Mouse (Mus musculus) CH12.LX (cell line): ENCODE measurements at regions not wholly inside any gene's neighbourhood (a gene's known extent, or its start where the extent isn't known, plus 50 kb on each side); places are given as distances from the start of the nearest gene placed in this dataset.

Source experiments
- DNase-seq: peaks from one replicate; pipeline ENCODE4 v3.0.0-alpha.2; 2013; ENCODE audit errors: extremely low read depth
- H3K27ac ChIP-seq: 2 replicates; pipeline ENCODE4 v1.5.1; 2012; ENCODE audit warnings: low read depth, mild to moderate bottlenecking, control low read depth, moderate library complexity; ENCODE audit not compliant: insufficient read depth
- H3K27me3 ChIP-seq: replicated peaks from 2 replicates; pipeline ENCODE3; 2012; ENCODE audit warnings: inconsistent platforms
- H3K36me3 ChIP-seq, 2 experiments: replicated peaks in 1 of 2; 2 replicates each; pipeline versions ENCODE3 to v1.6.1; 2012; ENCODE audit warnings: inconsistent platforms in 1 of 2, low read length in 1 of 2, mild to moderate bottlenecking in 1 of 2, mixed read lengths in 1 of 2, moderate library complexity in 1 of 2; ENCODE audit not compliant: control insufficient read depth in 1 of 2, insufficient read depth in 1 of 2
- H3K4me1 ChIP-seq, 2 experiments: 2 replicates each; pipeline ENCODE4 v1.6.1; 2012; ENCODE audit warnings: inconsistent platforms in 1 of 2, moderate library complexity in 1 of 2; ENCODE audit not compliant: insufficient read depth in 2 of 2, control insufficient read depth in 1 of 2
- H3K4me2 ChIP-seq: 2 replicates; pipeline ENCODE4 v1.6.1; 2012; ENCODE audit warnings: low read depth, mild to moderate bottlenecking, control low read depth; ENCODE audit not compliant: poor library complexity, insufficient read depth, severe bottlenecking
- H3K4me3 ChIP-seq, 3 experiments: fragments of 150-350 bp in 1 of 3; sonication (generic) in 1 of 3; replicated peaks in 1 of 3; 2 replicates each; pipeline versions ENCODE3 to v1.5.1; 2011 to 2012; ENCODE audit warnings: low read depth in 2 of 3, low read length in 2 of 3, mild to moderate bottlenecking in 2 of 3, moderate library complexity in 2 of 3, control low read depth in 1 of 3, improper control_type of control experiment in 1 of 3, inconsistent platforms in 1 of 3, mixed read lengths in 1 of 3; ENCODE audit not compliant: poor library complexity in 1 of 3
- H3K79me2 ChIP-seq: replicated peaks from 2 replicates; pipeline ENCODE4 v1.6.1; 2012; ENCODE audit warnings: mild to moderate bottlenecking, moderate library complexity; ENCODE audit not compliant: control insufficient read depth, poor library complexity, insufficient read depth, severe bottlenecking; ENCODE audit errors: extremely low read depth
- H3K9ac ChIP-seq: 2 replicates; pipeline ENCODE4 v1.6.1; 2012; ENCODE audit warnings: low read depth, mild to moderate bottlenecking, control low read depth, moderate library complexity; ENCODE audit not compliant: insufficient read depth
- H3K9me3 ChIP-seq: replicated peaks from 2 replicates; pipeline ENCODE3; 2012; ENCODE audit warnings: low read length, inconsistent platforms, mixed read lengths
- BHLHE40 ChIP-seq: IDR thresholded peaks from 2 replicates; pipeline ENCODE4 v1.6.1; 2011; ENCODE audit warnings: mild to moderate bottlenecking, low read depth, low read length, improper control_type of control experiment
- E2F4 ChIP-seq: IDR thresholded peaks from 2 replicates; pipeline ENCODE4 v1.6.1; 2011; ENCODE audit warnings: low read depth, low read length, improper control_type of control experiment; ENCODE audit not compliant: insufficient replicate concordance
- ELF1 ChIP-seq: IDR thresholded peaks from 2 replicates; pipeline ENCODE4 v1.6.1; 2014; ENCODE audit warnings: low read depth, mild to moderate bottlenecking, inconsistent platforms, low read length, improper control_type of control experiment
- EP300 ChIP-seq: IDR thresholded peaks from 2 replicates; pipeline ENCODE4 v1.6.1; 2011; ENCODE audit warnings: low read length, improper control_type of control experiment
- GABPA ChIP-seq: IDR thresholded peaks from 2 replicates; pipeline ENCODE4 v1.6.1; 2012; ENCODE audit warnings: low read depth, low read length, improper control_type of control experiment, inconsistent platforms; ENCODE audit not compliant: insufficient replicate concordance
- HCFC1 ChIP-seq: IDR thresholded peaks from 2 replicates; pipeline ENCODE4 v1.6.1; 2012; ENCODE audit warnings: low read depth, mild to moderate bottlenecking, inconsistent platforms, low read length, improper control_type of control experiment
- MAFK ChIP-seq: IDR thresholded peaks from 2 replicates; pipeline ENCODE4 v1.6.1; 2011; ENCODE audit warnings: low read length, improper control_type of control experiment; ENCODE audit not compliant: insufficient replicate concordance
- MAX ChIP-seq: IDR thresholded peaks from 2 replicates; pipeline ENCODE4 v1.6.1; 2011; ENCODE audit warnings: low read length, improper control_type of control experiment
- MAZ ChIP-seq: IDR thresholded peaks from 2 replicates; pipeline ENCODE4 v1.6.1; 2012; ENCODE audit warnings: low read depth, mild to moderate bottlenecking, inconsistent platforms, low read length, improper control_type of control experiment, moderate library complexity
- NRF1 ChIP-seq: IDR thresholded peaks from 2 replicates; pipeline ENCODE4 v1.6.1; 2014; ENCODE audit warnings: low read depth, mild to moderate bottlenecking, inconsistent platforms, low read length, improper control_type of control experiment, moderate library complexity
- PAX5 ChIP-seq: IDR thresholded peaks from 2 replicates; pipeline ENCODE4 v1.6.1; 2012; ENCODE audit warnings: low read length, inconsistent platforms, mixed read lengths
- RCOR1 ChIP-seq: conservative IDR thresholded peaks from 2 replicates; pipeline ENCODE4 v1.6.1; 2012; ENCODE audit warnings: low read depth, mild to moderate bottlenecking, inconsistent platforms, low read length, improper control_type of control experiment
- SIN3A ChIP-seq: IDR thresholded peaks from 2 replicates; pipeline ENCODE4 v1.6.1; 2012; ENCODE audit warnings: low read length, improper control_type of control experiment, inconsistent platforms
- SMC3 ChIP-seq: IDR thresholded peaks from 2 replicates; pipeline ENCODE4 v1.6.1; 2011; ENCODE audit warnings: low read depth, low read length, improper control_type of control experiment
- TBP ChIP-seq: conservative IDR thresholded peaks from 2 replicates; pipeline ENCODE4 v1.6.1; 2011; ENCODE audit warnings: low read depth, low read length, improper control_type of control experiment
- USF1 ChIP-seq: IDR thresholded peaks from 2 replicates; pipeline ENCODE4 v1.6.1; 2014; ENCODE audit warnings: low read depth, mild to moderate bottlenecking, inconsistent platforms, low read length, improper control_type of control experiment
- dilution Hi-C: fragments of 300-500 bp; cut with MboI; formaldehyde crosslinking; loops from 2 replicates; pipeline ENCODE4 v1.14.3; 2020; ENCODE audit warnings: low sequenced_read_pairs; ENCODE audit not compliant: extremely low pct_unique_long_range_greater_than_20kb, extremely low pct_ligation_motif_present
- in situ Hi-C: fragments of 300-500 bp; cut with MboI; formaldehyde crosslinking; loops from 3 replicates; pipeline ENCODE4 v1.14.3; 2019; ENCODE audit warnings: low sequenced_read_pairs, low pct_ligation_motif_present, low pct_unique_long_range_greater_than_20kb, mixed read lengths

DNA sequence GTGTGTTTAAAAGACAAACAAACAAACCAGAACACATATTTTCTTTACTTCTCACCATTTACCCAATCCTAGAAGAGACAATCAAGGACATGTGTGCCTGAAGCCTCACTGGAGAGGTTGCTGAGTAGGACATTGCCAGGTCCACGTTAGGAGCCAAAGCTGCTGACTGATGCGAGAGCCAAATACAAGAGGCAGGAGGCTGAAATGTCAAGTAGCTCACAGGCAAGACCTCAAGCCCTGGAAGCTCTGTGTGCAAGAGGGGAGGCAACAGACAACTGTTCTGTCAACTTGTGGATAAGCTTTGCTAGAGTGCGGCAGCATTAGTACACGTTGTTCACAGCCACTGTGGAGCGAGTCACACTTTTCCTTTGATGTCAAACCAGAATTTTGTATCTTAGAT, 63.6 kb upstream of the Gm45716 start:
- no peak for TF ChIP-seq GABPA
- no peak for TF ChIP-seq NRF1
- no peak for TF ChIP-seq TBP
- no peak for TF ChIP-seq RCOR1
- TF ChIP-seq USF1, result no peak
- TF ChIP-seq SMC3, result no peak
- no peak for TF ChIP-seq MAFK
- no peak for TF ChIP-seq E2F4
- no peak for TF ChIP-seq SIN3A
- TF ChIP-seq ELF1, result no peak
- TF ChIP-seq PAX5, result no peak
- no peak for TF ChIP-seq BHLHE40
- TF ChIP-seq MAX, result no peak
- H3K4me2 ChIP-seq, result no peak overlapping the region
- no peak overlapping the region for H3K27ac ChIP-seq
- dilution Hi-C loops (no loop called here), in situ Hi-C loops (no loop called here)
- DNase-seq, result no peak
- H3K4me3 ChIP-seq, result no peak overlapping the region
- H3K9ac ChIP-seq, result no peak overlapping the region
- peaks cover 1% of the 10 kb centered on the region for H3K27me3 ChIP-seq
- H3K9me3 ChIP-seq, result no peaks in the 10 kb centered on the region
- H3K79me2 ChIP-seq, result no peaks in the 10 kb centered on the region
- H3K36me3 ChIP-seq, result no peaks in the 10 kb centered on the region
- H3K4me1 ChIP-seq, result no peaks in the 10 kb centered on the region

DNA sequence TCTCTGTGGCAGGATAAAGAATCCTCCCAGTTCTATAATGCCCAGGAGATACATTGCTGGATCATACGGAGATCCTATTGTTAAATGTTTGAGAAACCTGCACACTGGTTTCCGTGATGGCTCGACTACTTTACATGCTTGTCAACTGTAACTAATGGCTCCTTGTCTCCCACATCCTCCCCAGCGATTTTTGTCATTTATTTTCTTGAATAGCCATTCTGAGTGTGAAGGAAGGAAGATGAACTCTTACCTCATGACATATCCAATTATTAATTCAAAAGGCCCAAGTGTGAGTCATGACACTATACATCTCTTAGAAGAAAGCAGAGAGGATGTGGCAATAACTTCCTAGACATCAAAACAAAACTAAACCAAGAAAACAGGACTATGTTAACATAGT, 61.2 kb upstream of the Gm45716 start:
- no peaks in the 10 kb centered on the region for H3K9me3 ChIP-seq
- no peaks in the 10 kb centered on the region for H3K27me3 ChIP-seq
- H3K4me2 ChIP-seq, result peak overlapping the region; percentile 7; the same call in 1 of the 2 replicates
- DNase-seq, result no peak
- no peaks in the 10 kb centered on the region for H3K79me2 ChIP-seq
- TF ChIP-seq MAZ (no peak), HCFC1 (no peak), EP300 (no peak)
- H3K36me3 ChIP-seq, result no peaks in the 10 kb centered on the region
- dilution Hi-C loops, result no loop called here
- in situ Hi-C loops, result no loop called here
- no peak overlapping the region for H3K9ac ChIP-seq
- H3K4me3 ChIP-seq, result no peak overlapping the region
- H3K4me1 ChIP-seq, result no peaks in the 10 kb centered on the region
- H3K27ac ChIP-seq, result no peak overlapping the region
